Mouse (Mus musculus) neural tube, embryonic 13.5 days (tissue): ENCODE data around the gene Rsrc1. TPM values are rescaled to one million over a fixed set of nuclear protein-coding genes. Genes with fewer than 3 reads are reported as not detected.
A peak's percentile ranks its signal among the peaks of the same experiment; 100 is the strongest.

Experiments used
- ATAC-seq: fragments of 200-750 bp; cut with Nextera tagmentation; 2 replicates; pipeline ENCODE4 v1.8.0; 2017; ENCODE audit warnings: low read depth, mild to moderate bottlenecking, moderate TSS enrichment, moderate library complexity
- H3K27ac ChIP-seq: fragments of 300-500 bp; sonication (generic); replicated peaks from 2 replicates; pipeline ENCODE4 v1.5.1; 2015; ENCODE audit warnings: moderate library complexity, mild to moderate bottlenecking, inconsistent platforms
- H3K27me3 ChIP-seq: fragments of 300-500 bp; sonication (generic); 2 replicates; pipeline ENCODE4 v1.6.1; 2015; ENCODE audit warnings: mild to moderate bottlenecking, inconsistent platforms
- H3K36me3 ChIP-seq: fragments of 300-500 bp; sonication (generic); 2 replicates; pipeline ENCODE4 v1.6.1; 2015; ENCODE audit warnings: mild to moderate bottlenecking, inconsistent platforms
- H3K4me1 ChIP-seq: fragments of 300-500 bp; sonication (generic); replicated peaks from 2 replicates; pipeline ENCODE4 v1.6.1; 2015; ENCODE audit warnings: inconsistent platforms
- H3K4me2 ChIP-seq: fragments of 300-500 bp; sonication (generic); 2 replicates; pipeline ENCODE4 v1.6.1; 2015; ENCODE audit warnings: inconsistent platforms, mild to moderate bottlenecking, moderate library complexity
- H3K4me3 ChIP-seq: fragments of 300-500 bp; sonication (generic); 2 replicates; pipeline ENCODE4 v1.5.1; 2015; ENCODE audit warnings: mild to moderate bottlenecking, inconsistent platforms
- H3K9ac ChIP-seq: fragments of 300-500 bp; sonication (generic); 2 replicates; pipeline ENCODE4 v1.6.1; 2015; ENCODE audit warnings: moderate library complexity, mild to moderate bottlenecking, inconsistent platforms
- H3K9me3 ChIP-seq: fragments of 300-500 bp; sonication (generic); 2 replicates; pipeline ENCODE4 v1.6.1; 2016; ENCODE audit warnings: inconsistent platforms
- WGBS: fragments of 180-500 bp; shearing (Covaris S2); methylation state at CpG from one replicate; pipeline ENCODE4 v1.1.7; 2015; 5-methylcytosine and 5-hydroxymethylcytosine counted together
- polyA plus RNA-seq: library from polyadenylated mRNA; unstranded; fragments of >200 nt; fragmentation: Nextera tagmentation; extraction: Ambion mirVana; gene quantifications from 2 replicates; pipeline ENCODE4 v1.2.1, GENCODE M21; 2015

Rsrc1 gene
- 34.5 and 39.0 TPM in 2 replicates for polyA plus RNA-seq

DNA sequence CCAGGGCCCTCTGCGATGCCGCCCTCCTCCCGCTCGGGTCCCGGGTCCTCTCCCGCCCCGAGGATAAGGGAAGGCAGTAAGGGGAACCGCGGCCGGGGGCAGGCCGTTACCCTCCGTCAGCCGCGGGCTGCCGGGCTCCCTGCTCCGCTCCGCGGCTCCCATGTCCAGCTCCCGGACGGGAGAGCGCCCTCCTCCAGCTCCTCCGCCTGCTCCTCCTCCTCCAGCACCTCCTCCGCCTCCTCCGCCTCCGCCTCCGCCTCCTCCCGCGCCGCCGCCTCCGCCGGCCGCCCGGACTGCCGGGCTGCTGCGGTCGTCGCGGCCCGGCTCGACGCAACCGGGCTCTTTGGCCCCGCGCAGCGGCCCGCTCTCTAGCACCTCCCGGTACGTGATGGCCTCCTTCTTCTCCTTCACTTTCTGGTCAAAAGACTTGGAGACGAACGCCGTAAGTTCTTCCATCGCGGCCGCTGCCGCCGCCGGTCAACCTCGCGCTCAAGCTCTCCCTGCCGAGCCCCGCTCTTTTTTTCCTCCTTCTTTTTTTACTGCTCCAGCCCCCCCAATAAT, at the start of gene Rsrc1:
Rsrc1 (plus strand) TSS at position 290 of the 561 bp plus-strand sequence.
- H3K27ac ChIP-seq: peak within 1 kb of the TSS; percentile 64

DNA sequence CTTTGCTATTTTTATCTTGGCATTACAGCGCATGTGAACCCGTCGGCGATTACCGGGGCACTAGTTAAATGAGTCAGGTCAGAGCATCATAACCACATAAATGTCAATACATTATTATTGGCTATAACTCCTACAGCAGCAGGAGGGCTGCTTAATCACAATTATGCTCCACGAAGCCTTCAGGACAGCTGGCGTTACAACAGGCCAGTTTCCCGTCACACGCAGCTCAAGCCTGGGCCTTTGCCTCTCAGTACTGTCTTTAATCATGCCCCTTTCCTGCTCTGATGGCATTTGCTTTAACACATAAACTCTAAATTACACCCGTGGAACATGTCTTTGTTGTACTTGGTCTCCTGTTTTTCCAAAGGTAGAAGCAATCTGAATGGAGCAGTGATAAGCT, 41.5 kb upstream of the Rsrc1 start:
- Histone ChIP-seq H3K4me3 (no peak overlapping the region), H3K9me3 (no peaks in the 10 kb centered on the region), H3K4me1 (peaks cover 15% of the 10 kb centered on the region), H3K4me2 (no peak overlapping the region), H3K9ac (no peak overlapping the region), H3K27ac (no peak overlapping the region), H3K27me3 (no peaks in the 10 kb centered on the region), H3K36me3 (no peaks in the 10 kb centered on the region)
- WGBS: 27% methylated on average over 10 of the region's 10 CpGs
- ATAC-seq: 0 out of 2 replicates have a peak, but pooled peaks have one; percentile 59

More for the DNA sequence above, at the start of gene Rsrc1:
- Histone ChIP-seq H3K4me3 (peak within 1 kb of the TSS; percentile 43), H3K27me3 (peaks cover 82% of the 10 kb centered on the region), H3K4me2 (peak within 1 kb of the TSS; percentile 60), H3K9ac (peak within 1 kb of the TSS; percentile 63), H3K4me1 (peaks cover 32% of the 10 kb centered on the region), H3K36me3 (no peaks in the 10 kb centered on the region), H3K9me3 (no peaks in the 10 kb centered on the region)
- WGBS: under 1% methylated on average over 61 of the region's 62 CpGs
- 0 out of 2 replicates have a peak, but pooled peaks have one; percentile 4 for ATAC-seq

DNA sequence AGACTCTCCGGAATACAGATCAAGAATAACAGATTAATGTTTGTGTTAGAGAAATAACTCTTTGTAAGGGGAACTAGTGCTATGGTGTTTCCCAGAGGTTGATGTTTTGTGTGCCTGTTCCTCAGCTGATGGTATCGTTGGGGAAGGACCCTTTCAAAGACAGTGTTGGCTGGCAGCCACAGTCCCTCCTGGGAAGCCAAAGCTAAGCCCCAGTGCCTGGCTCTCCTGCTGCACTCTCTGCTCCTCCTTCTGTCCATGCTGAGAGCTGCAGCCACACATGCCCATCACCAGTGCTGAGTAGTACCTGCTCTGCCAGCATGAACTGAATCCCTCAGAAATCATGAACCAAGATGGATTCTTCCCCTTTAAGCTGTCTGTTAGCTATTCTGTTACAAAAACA, 26.1 kb upstream of the Rsrc1 start:
- no peak overlapping the region for H3K9ac ChIP-seq
- no peak overlapping the region for H3K4me3 ChIP-seq
- H3K27me3 ChIP-seq: no peaks in the 10 kb centered on the region
- H3K9me3 ChIP-seq: no peaks in the 10 kb centered on the region
- no peak overlapping the region for H3K27ac ChIP-seq
- H3K4me2 ChIP-seq: no peak overlapping the region
- H3K4me1 ChIP-seq: no peaks in the 10 kb centered on the region
- 61% methylated on average over 2 of the region's 2 CpGs for WGBS
- H3K36me3 ChIP-seq: no peaks in the 10 kb centered on the region
- no peak for ATAC-seq

DNA sequence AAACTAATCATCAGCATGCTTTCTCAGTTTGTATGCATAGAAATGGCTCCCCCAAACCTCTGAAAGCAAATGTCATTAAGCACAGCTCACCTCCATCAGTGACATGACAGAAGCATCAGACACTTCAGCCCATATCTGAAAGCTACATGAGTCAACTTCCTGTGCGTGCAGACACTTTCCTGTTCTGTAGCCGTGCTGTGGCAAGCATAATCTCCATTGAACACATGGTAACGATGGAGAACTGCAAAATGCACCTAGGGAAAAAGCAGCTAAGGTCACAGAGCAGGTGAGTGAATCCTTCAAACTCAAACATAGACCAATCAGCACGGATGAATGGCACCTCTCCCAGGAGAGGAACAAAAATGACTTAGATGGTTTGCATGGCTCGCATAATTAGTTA, 21.2 kb upstream of the Rsrc1 start:
- no peaks in the 10 kb centered on the region for H3K36me3 ChIP-seq
- H3K4me2 ChIP-seq: no peak overlapping the region
- H3K27ac ChIP-seq: no peak overlapping the region
- WGBS: 80% methylated on average over 5 of the region's 5 CpGs
- no peak overlapping the region for H3K4me3 ChIP-seq
- no peaks in the 10 kb centered on the region for H3K4me1 ChIP-seq
- no peak overlapping the region for H3K9ac ChIP-seq
- ATAC-seq: no peak
- H3K27me3 ChIP-seq: peaks cover 19% of the 10 kb centered on the region
- no peaks in the 10 kb centered on the region for H3K9me3 ChIP-seq

- Histone ChIP-seq H3K9me3 (no peaks in the 10 kb centered on the region), H3K27me3 (peaks cover 54% of the 10 kb centered on the region), H3K4me2 (no peak overlapping the region), H3K36me3 (no peaks in the 10 kb centered on the region), H3K4me3 (no peak overlapping the region), H3K4me1 (no peaks in the 10 kb centered on the region), H3K27ac (no peak overlapping the region), H3K9ac (no peak overlapping the region)
- ATAC-seq: no peak
- WGBS: 57% methylated on average over 3 of the region's 3 CpGs
Measured at GRCm38 (mm10) chr3:66964884-66965283, 16.3 kb upstream of the Rsrc1 start.

DNA sequence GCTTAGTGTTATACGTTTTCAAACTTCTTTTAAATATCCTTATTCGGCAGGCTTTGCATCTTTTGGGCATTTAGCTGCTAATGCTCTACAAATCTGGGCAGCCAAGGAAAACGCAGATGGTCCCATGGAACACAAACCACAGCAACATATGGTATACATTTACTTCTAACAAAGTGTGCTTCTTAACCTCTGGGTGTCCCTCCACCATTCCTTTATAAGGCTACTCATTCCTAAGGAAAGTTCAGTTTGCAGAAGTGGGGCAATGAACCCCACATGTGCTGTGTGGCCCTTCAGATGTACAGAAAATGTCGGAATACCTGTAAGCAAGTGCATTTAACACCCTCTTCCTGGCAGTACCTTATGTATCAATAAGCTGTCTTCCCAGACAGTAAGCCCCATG, 13.7 kb upstream of the Rsrc1 start:
- WGBS: 77% methylated on average over 4 of the region's 4 CpGs
- Histone ChIP-seq H3K9me3 (no peaks in the 10 kb centered on the region), H3K4me1 (peaks cover 9% of the 10 kb centered on the region), H3K36me3 (no peaks in the 10 kb centered on the region), H3K9ac (no peak overlapping the region), H3K27ac (no peak overlapping the region), H3K27me3 (peaks cover 75% of the 10 kb centered on the region), H3K4me2 (no peak overlapping the region), H3K4me3 (no peak overlapping the region)
- ATAC-seq: no peak

DNA sequence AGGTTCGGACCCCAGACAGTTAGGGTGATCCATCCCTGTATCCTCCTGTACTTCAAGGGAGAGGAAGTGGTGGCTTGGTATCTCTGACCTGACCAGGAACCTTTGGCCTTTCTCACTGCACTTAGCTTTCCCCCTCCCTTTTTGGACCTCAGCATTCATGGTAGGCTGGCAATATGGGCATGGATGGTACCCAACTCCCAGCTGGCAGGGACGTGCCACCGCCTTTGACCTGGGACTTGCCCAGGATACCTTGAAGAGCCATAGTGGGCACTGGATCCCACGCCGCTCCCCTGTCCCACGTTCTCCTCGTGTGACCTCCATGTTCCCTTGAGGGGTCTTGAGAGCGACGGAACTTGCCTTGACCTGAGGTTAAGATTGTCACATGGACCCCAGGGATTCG, 10.9 kb upstream of the Rsrc1 start:
- 2% methylated on average over 10 of the region's 10 CpGs for WGBS
- Histone ChIP-seq H3K4me1 (peaks cover 17% of the 10 kb centered on the region), H3K36me3 (no peaks in the 10 kb centered on the region), H3K4me3 (peak overlapping the region; percentile 18), H3K27ac (no peak overlapping the region), H3K9ac (no peak overlapping the region), H3K9me3 (no peaks in the 10 kb centered on the region), H3K4me2 (peak overlapping the region; percentile 41), H3K27me3 (peaks cover 85% of the 10 kb centered on the region)
- ATAC-seq: 0 out of 2 replicates have a peak, but pooled peaks have one; percentile 20

- Histone ChIP-seq H3K4me2 (peak overlapping the region; percentile 41), H3K9me3 (no peaks in the 10 kb centered on the region), H3K4me1 (peaks cover 17% of the 10 kb centered on the region), H3K9ac (no peak overlapping the region), H3K36me3 (no peaks in the 10 kb centered on the region), H3K27me3 (peaks cover 86% of the 10 kb centered on the region), H3K27ac (no peak overlapping the region), H3K4me3 (peak overlapping the region; percentile 18)
- under 1% methylated on average over 29 of the region's 29 CpGs for WGBS
- 0 out of 2 replicates have a peak, but pooled peaks have one; percentile 9 for ATAC-seq
Measured at GRCm38 (mm10) chr3:66970661-66971331, 10.4 kb upstream of the Rsrc1 start.

- no peak overlapping the region for H3K4me3 ChIP-seq
- H3K4me1 ChIP-seq: peaks cover 17% of the 10 kb centered on the region
- H3K27ac ChIP-seq: no peak overlapping the region
- no peaks in the 10 kb centered on the region for H3K36me3 ChIP-seq
- no peaks in the 10 kb centered on the region for H3K9me3 ChIP-seq
- H3K27me3 ChIP-seq: peaks cover 89% of the 10 kb centered on the region
- no peak for ATAC-seq
- H3K9ac ChIP-seq: no peak overlapping the region
- 2% methylated on average over 16 of the region's 16 CpGs for WGBS
- H3K4me2 ChIP-seq: 0 out of 2 replicates have a peak overlapping the region, but pooled peaks have one; percentile 13
Measured at GRCm38 (mm10) chr3:66972191-66972950, 8.8 kb upstream of the Rsrc1 start.

DNA sequence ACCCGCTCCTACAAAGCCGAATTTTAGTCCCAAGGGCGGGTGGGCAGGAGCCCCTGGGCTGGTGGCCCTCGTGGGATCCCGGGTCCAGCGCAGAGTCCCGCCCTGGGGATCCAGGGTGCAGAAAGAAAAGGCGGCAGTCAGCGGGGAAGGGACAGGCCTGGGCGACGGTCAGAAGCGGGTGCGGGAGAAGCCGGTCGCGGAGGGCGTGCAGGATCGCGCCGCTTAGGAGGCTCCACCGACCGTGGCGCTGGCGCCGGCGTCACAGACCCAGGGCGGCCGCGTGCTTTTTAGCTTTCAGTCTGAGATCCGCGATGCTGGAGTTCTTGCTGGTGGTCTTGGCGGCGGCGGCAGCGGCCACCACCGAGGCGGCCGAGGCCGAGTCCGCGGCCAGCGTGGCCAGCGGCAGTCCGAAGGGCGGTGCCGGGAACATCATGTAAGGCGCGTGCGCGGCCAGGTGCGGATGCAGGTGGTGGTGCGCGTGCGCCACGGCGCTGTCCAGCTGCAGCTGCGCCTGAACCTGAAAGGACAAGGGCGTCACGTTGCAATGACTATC, 7.7 kb upstream of the Rsrc1 start:
- peak overlapping the region; percentile 43 for H3K4me3 ChIP-seq
- no peaks in the 10 kb centered on the region for H3K36me3 ChIP-seq
- no peaks in the 10 kb centered on the region for H3K9me3 ChIP-seq
- peak overlapping the region; percentile 67 for H3K4me2 ChIP-seq
- 0 out of 2 replicates have a peak overlapping the region, but pooled peaks have one; percentile 23 for H3K27ac ChIP-seq
- H3K4me1 ChIP-seq: peaks cover 17% of the 10 kb centered on the region
- peak overlapping the region; percentile 65 for H3K9ac ChIP-seq
- under 1% methylated on average over 58 of the region's 59 CpGs for WGBS
- H3K27me3 ChIP-seq: peaks cover 89% of the 10 kb centered on the region
- ATAC-seq: peak; percentile 60; the same call in 1 of the 2 replicates

- Histone ChIP-seq H3K4me2 (no peak overlapping the region), H3K4me1 (peaks cover 23% of the 10 kb centered on the region), H3K9me3 (no peaks in the 10 kb centered on the region), H3K36me3 (no peaks in the 10 kb centered on the region), H3K9ac (no peak overlapping the region), H3K4me3 (no peak overlapping the region), H3K27me3 (peaks cover 95% of the 10 kb centered on the region), H3K27ac (no peak overlapping the region)
- no peak for ATAC-seq
- 10% methylated on average over 3 of the region's 3 CpGs for WGBS
Measured at GRCm38 (mm10) chr3:66974501-66974900, 6.7 kb upstream of the Rsrc1 start.
